Mouse (Mus musculus): Measurements from ENCODE around the gene Tmub2.
A peak's percentile ranks its signal among the peaks of the same experiment; 100 is the strongest.

GRCm38 (mm10) chr11:102317298-102317900, 32.7 kb downstream of the Tmub2 start:
- TF ChIP-seq POLR2A (IDR thresholded peaks at IDR 0.05; ENCODE audit: borderline replicate concordance, extremely low read depth, insufficient read depth, insufficient read length, poor library complexity, severe bottlenecking) (0 out of 2 replicates have a peak, but pooled peaks have one; percentile 3), CTCF (IDR thresholded peaks at IDR 0.05; ENCODE audit: borderline replicate concordance, extremely low read depth, insufficient read depth, insufficient read length) (peak; percentile 45; the same call in 1 of the 2 replicates)

All from brain, embryonic 14.5 days (tissue).